Mouse (Mus musculus) MEL (cell line): ENCODE measurements around the gene Elp5. TPM values are rescaled to one million over a fixed set of nuclear protein-coding genes. Genes with fewer than 3 reads are reported as not detected.

ENCODE experiments used
- DNase-seq: peaks from one replicate; pipeline ENCODE4 v3.0.0; 2011; ENCODE audit warnings: low read depth, low spot score
- H3K27ac ChIP-seq: 2 replicates; pipeline ENCODE4 v1.5.1; 2012; ENCODE audit warnings: low read depth, mild to moderate bottlenecking, control low read depth, low read length, moderate library complexity; ENCODE audit not compliant: control insufficient read depth
- H3K27me3 ChIP-seq, 2 experiments: fragments of 150-350 bp in 1 of 2; sonication (generic) in 1 of 2; 2 replicates each; pipeline ENCODE4 v1.6.1; 2012; ENCODE audit warnings: low read length in 2 of 2, mild to moderate bottlenecking in 2 of 2, improper control_type of control experiment in 1 of 2, moderate library complexity in 1 of 2; ENCODE audit not compliant: insufficient read depth in 2 of 2, control insufficient read depth in 1 of 2
- H3K36me3 ChIP-seq, 2 experiments: 2 replicates each; pipeline ENCODE4 v1.6.1; 2012 to 2014; ENCODE audit warnings: low read length in 2 of 2, improper control_type of control experiment in 1 of 2, inconsistent platforms in 1 of 2, mild to moderate bottlenecking in 1 of 2; ENCODE audit not compliant: insufficient read depth in 2 of 2, control insufficient read depth in 1 of 2
- H3K4me1 ChIP-seq, 2 experiments: fragments of 150-350 bp in 1 of 2; sonication (generic) in 1 of 2; 2 replicates each; pipeline ENCODE4 v1.6.1; 2012; ENCODE audit warnings: low read length in 2 of 2, improper control_type of control experiment in 1 of 2, mild to moderate bottlenecking in 1 of 2; ENCODE audit not compliant: insufficient read depth in 2 of 2, control insufficient read depth in 1 of 2
- H3K4me3 ChIP-seq, 2 experiments: fragments of 150-350 bp in 1 of 2; sonication (generic) in 1 of 2; 2 replicates each; pipeline ENCODE4 v1.5.1; 2012; ENCODE audit warnings: low read depth in 2 of 2, low read length in 2 of 2, mild to moderate bottlenecking in 2 of 2, moderate library complexity in 2 of 2, control low read depth in 1 of 2, improper control_type of control experiment in 1 of 2; ENCODE audit not compliant: control insufficient read depth in 1 of 2, insufficient read depth in 1 of 2
- H3K79me2 ChIP-seq: 2 replicates; pipeline ENCODE4 v1.6.1; 2012; ENCODE audit warnings: mild to moderate bottlenecking, low read length, moderate library complexity; ENCODE audit not compliant: control insufficient read depth, poor library complexity, insufficient read depth
- H3K9ac ChIP-seq: 2 replicates; pipeline ENCODE4 v1.6.1; 2012; ENCODE audit warnings: low read depth, mild to moderate bottlenecking, control low read depth, low read length, moderate library complexity; ENCODE audit not compliant: control insufficient read depth, poor library complexity, severe bottlenecking
- H3K9me3 ChIP-seq: fragments of 150-350 bp; sonication (generic); replicated peaks from 2 replicates; pipeline ENCODE4 v1.6.1; 2012; ENCODE audit warnings: mild to moderate bottlenecking, low read length, improper control_type of control experiment, moderate library complexity; ENCODE audit not compliant: insufficient read depth
- BHLHE40 ChIP-seq: IDR thresholded peaks from 2 replicates; pipeline ENCODE4 v1.6.1; 2012; ENCODE audit warnings: low read depth, mild to moderate bottlenecking, inconsistent platforms, low read length, improper control_type of control experiment, borderline replicate concordance
- CTCF ChIP-seq, 3 experiments: IDR thresholded peaks in 2 of 3; conservative IDR thresholded peaks in 1 of 3; 2 replicates each; pipeline ENCODE4 v1.5.1; 2011 to 2012; ENCODE audit warnings: low read length in 3 of 3, low read depth in 2 of 3, mild to moderate bottlenecking in 2 of 3, improper control_type of control experiment in 1 of 3, inconsistent platforms in 1 of 3, mixed read lengths in 1 of 3, moderate library complexity in 1 of 3; ENCODE audit not compliant: control insufficient read depth in 1 of 3, insufficient read depth in 1 of 3, poor library complexity in 1 of 3, severe bottlenecking in 1 of 3
- ELF1 ChIP-seq: IDR thresholded peaks from 2 replicates; pipeline ENCODE4 v1.6.1; 2014; ENCODE audit warnings: low read depth, mild to moderate bottlenecking, inconsistent platforms, low read length, improper control_type of control experiment, moderate library complexity
- EP300 ChIP-seq, 2 experiments: IDR thresholded peaks; 2 replicates each; pipeline ENCODE4 v1.6.1; 2011; ENCODE audit warnings: improper control_type of control experiment in 2 of 2, low read length in 2 of 2, low read depth in 1 of 2, mild to moderate bottlenecking in 1 of 2
- ETS1 ChIP-seq: IDR thresholded peaks from 2 replicates; pipeline ENCODE4 v1.6.1; 2012; ENCODE audit warnings: low read depth, mild to moderate bottlenecking, inconsistent platforms, low read length, improper control_type of control experiment, moderate library complexity
- GABPA ChIP-seq: IDR thresholded peaks from 2 replicates; pipeline ENCODE4 v1.6.1; 2012; ENCODE audit warnings: low read depth, mild to moderate bottlenecking, inconsistent platforms, low read length, improper control_type of control experiment, moderate library complexity
- GATA1 ChIP-seq: IDR thresholded peaks from 2 replicates; pipeline ENCODE4 v1.6.1; 2011; ENCODE audit warnings: low read depth, low read length, improper control_type of control experiment
- HCFC1 ChIP-seq: IDR thresholded peaks from 2 replicates; pipeline ENCODE4 v1.6.1; 2012; ENCODE audit warnings: low read depth, mild to moderate bottlenecking, inconsistent platforms, low read length, improper control_type of control experiment, moderate library complexity
- MAX ChIP-seq: IDR thresholded peaks from 2 replicates; pipeline ENCODE4 v1.6.1; 2011; ENCODE audit warnings: low read length, improper control_type of control experiment
- MAZ ChIP-seq: IDR thresholded peaks from 2 replicates; pipeline ENCODE4 v1.6.1; 2012; ENCODE audit warnings: low read depth, mild to moderate bottlenecking, inconsistent platforms, low read length, improper control_type of control experiment
- MYC ChIP-seq: IDR thresholded peaks from 2 replicates; pipeline ENCODE4 v1.6.1; 2011; ENCODE audit warnings: low read depth, mild to moderate bottlenecking, low read length, improper control_type of control experiment, moderate library complexity
- NELFE ChIP-seq: IDR thresholded peaks from 2 replicates; pipeline ENCODE4 v1.6.1; 2011; ENCODE audit warnings: low read depth, low read length, improper control_type of control experiment
- POLR2A ChIP-seq, 2 experiments: IDR thresholded peaks; 2 replicates each; pipeline ENCODE4 v1.6.1; 2011 to 2012; ENCODE audit warnings: low read length in 2 of 2, mild to moderate bottlenecking in 2 of 2, control low read depth in 1 of 2, improper control_type of control experiment in 1 of 2, low read depth in 1 of 2, moderate library complexity in 1 of 2; ENCODE audit not compliant: control insufficient read depth in 1 of 2, insufficient read depth in 1 of 2, poor library complexity in 1 of 2
- POLR2AphosphoS2 ChIP-seq: IDR thresholded peaks from 2 replicates; pipeline ENCODE4 v1.6.1; 2011; ENCODE audit warnings: low read length, improper control_type of control experiment
- RAD21 ChIP-seq: IDR thresholded peaks from 2 replicates; pipeline ENCODE4 v1.6.1; 2011; ENCODE audit warnings: mild to moderate bottlenecking, low read depth, low read length, improper control_type of control experiment
- RCOR1 ChIP-seq: IDR thresholded peaks from 2 replicates; pipeline ENCODE4 v1.6.1; 2012; ENCODE audit warnings: low read depth, mild to moderate bottlenecking, inconsistent platforms, low read length, improper control_type of control experiment
- SIN3A ChIP-seq: IDR thresholded peaks from 2 replicates; pipeline ENCODE4 v1.6.1; 2012; ENCODE audit warnings: low read length, improper control_type of control experiment, inconsistent platforms
- TCF12 ChIP-seq: IDR thresholded peaks from 2 replicates; pipeline ENCODE4 v1.6.1; 2014; ENCODE audit warnings: low read depth, mild to moderate bottlenecking, inconsistent platforms, low read length, improper control_type of control experiment, moderate library complexity
- USF1 ChIP-seq: IDR thresholded peaks from 2 replicates; pipeline ENCODE4 v1.6.1; 2014; ENCODE audit warnings: low read depth, mild to moderate bottlenecking, inconsistent platforms, low read length, improper control_type of control experiment, moderate library complexity
- ZMIZ1 ChIP-seq: IDR thresholded peaks from 2 replicates; pipeline ENCODE4 v1.6.1; 2012; ENCODE audit warnings: low read depth, mild to moderate bottlenecking, inconsistent platforms, low read length, improper control_type of control experiment, moderate library complexity
- polyA plus RNA-seq, 2 experiments: library from polyadenylated mRNA; stranded (reverse) in 1 of 2; unstranded in 1 of 2; fragments of >175 nt in 1 of 2; fragments of >200 nt in 1 of 2; gene quantifications; 2 replicates each; pipeline versions ENCODE4 v1.2.1 to v1.2.4; 2012; ENCODE audit warnings: low replicate concordance in 2 of 2, low read depth in 1 of 2; ENCODE audit not compliant: insufficient read length in 2 of 2, insufficient read depth in 1 of 2, missing spikeins in 1 of 2
- total RNA-seq: library from RNA; depleted of rRNA; stranded (reverse); fragments of 300-350 nt; gene quantifications from 2 replicates; pipeline ENCODE4 v1.2.3, GENCODE M21; 2012

The Elp5 gene
- total and polyA plus RNA-seq, 3 experiments: 189 to 222 TPM; not detected in 1

DNA sequence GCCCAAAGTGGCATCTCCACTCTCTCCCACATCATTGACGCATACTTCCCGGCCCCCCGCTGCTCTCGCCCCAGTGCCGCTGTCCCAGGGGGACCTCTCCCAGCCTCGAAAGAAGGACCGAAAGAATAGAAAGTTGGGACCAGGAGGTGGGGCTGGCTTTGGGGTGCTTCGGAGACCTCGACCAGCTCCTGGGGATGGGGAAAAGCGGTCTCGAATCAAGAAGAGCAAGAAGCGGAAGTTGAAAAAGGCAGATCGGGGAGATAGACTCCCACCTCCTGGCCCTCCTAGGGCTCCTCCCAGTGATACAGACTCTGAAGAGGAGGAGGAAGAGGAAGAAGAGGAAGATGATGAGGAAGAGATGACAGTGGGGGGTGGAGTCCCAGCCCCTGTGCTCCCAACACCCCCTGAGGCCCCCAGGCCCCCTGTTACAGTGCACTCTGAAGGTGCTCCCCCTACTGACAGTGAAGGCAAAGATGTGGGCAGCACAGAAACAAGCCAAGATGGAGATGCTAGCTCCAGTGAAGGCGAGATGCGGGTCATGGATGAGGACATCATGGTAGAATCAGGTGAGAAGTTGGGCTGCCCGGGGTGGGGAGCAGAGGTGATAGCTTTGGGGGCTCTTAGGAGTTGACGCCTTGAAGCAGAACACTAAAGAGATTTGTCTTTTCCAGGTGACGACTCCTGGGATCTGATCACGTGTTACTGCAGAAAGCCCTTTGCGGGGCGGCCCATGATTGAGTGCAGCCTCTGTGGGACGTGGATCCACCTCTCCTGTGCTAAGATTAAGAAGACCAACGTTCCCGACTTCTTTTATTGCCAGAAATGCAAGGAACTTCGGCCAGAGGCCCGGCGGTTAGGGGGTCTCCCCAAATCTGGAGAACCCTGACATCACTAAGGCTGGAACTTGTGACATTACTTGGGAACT lies 16.5 kb upstream of the Elp5 start:
- H3K9ac ChIP-seq: peak overlapping the region; percentile 47
- peaks cover 50% of the 10 kb centered on the region for H3K79me2 ChIP-seq
- peak overlapping the region in 1 of 2 experiments; percentile 17; a peak in 2 of 4 replicates for H3K4me3 ChIP-seq
- H3K9me3 ChIP-seq: no peaks in the 10 kb centered on the region
- peaks cover 8 to 47% of the 10 kb centered on the region in 2 experiments for H3K36me3 ChIP-seq
- peaks cover 16 to 41% of the 10 kb centered on the region in 2 experiments for H3K4me1 ChIP-seq
- peak; percentile 90 for DNase-seq
- H3K27ac ChIP-seq: peak overlapping the region; percentile 83
- TF ChIP-seq ZMIZ1 (no peak), ELF1 (peak; percentile 79), GABPA (no peak), MYC (peak; percentile 47; the same call in 1 of the 2 replicates), ETS1 (peak; percentile 55; the same call in 1 of the 2 replicates), RCOR1 (peak; percentile 56; the same call in 1 of the 2 replicates), POLR2A (IDR thresholded peaks at IDR 0.05; ENCODE audit: control insufficient read depth in 1 of 2, insufficient read depth in 1 of 2, low read depth in 1 of 2, low read length in 2 of 2, poor library complexity in 1 of 2) (peak in 1 of 2 experiments; percentile 38; a peak in 2 of 4 replicates), BHLHE40 (peak; percentile 32; the same call in 1 of the 2 replicates), RAD21 (no peak), MAZ (peak; percentile 87), POLR2AphosphoS2 (no peak; the same call in 1 of the 2 replicates), USF1 (peak; percentile 57), SIN3A (peak; percentile 81), CTCF (IDR thresholded peaks at IDR 0.05 in 2 of 3, conservative IDR thresholded peaks at IDR 0.05 in 1 of 3; ENCODE audit: control insufficient read depth in 1 of 3, insufficient read depth in 1 of 3, low read depth in 2 of 3, low read length in 3 of 3, poor library complexity in 1 of 3, severe bottlenecking in 1 of 3) (peak; percentile 36 to 47 (median 38); a peak in 5 of 6 replicates), TCF12 (no peak), NELFE (peak; percentile 36; the same call in 1 of the 2 replicates), HCFC1 (peak; percentile 72), GATA1 (peak; percentile 85), MAX (0 out of 2 replicates have a peak, but pooled peaks have one; percentile 33), EP300 (IDR thresholded peaks at IDR 0.05; ENCODE audit: low read depth in 1 of 2, low read length in 2 of 2) (peak; percentile 62 to 68; a peak in 3 of 4 replicates)
- TF ChIP-seq, all 39 proteins: peak for 15
- no peaks in the 10 kb centered on the region for H3K27me3 ChIP-seq
